7 mouse cellular contexts compared by ENCODE assay signal in genomic region chr5:52114751-52115451, GRCm38 (mm10).
A peak's percentile ranks its signal among the peaks of the same experiment; 100 is the strongest.
DNase-seq lines count a peak whose midpoint lies in the region; ATAC-seq and TF ChIP-seq lines count a peak whose summit lies in the region.

No protein-coding gene starts in this region.

- no peaks in the 10 kb centered on the region for H3K36me3 ChIP-seq in heart, embryonic 15.5 days

- DNase-seq in ovary, postnatal 36 days (ENCODE audit: low spot score): peak; percentile 16
- DNase-seq in ovary, postnatal 14 days (ENCODE audit: low spot score): no peak
- peak; percentile 73 to 74 for DNase-seq in cerebellum, postnatal 10 days
- peak; percentile 34 to 40 for DNase-seq in left cerebral cortex, adult 2 months (ENCODE audit: extremely low spot score in 1 of 2, low spot score in 2 of 2)
- DNase-seq in neural tube, embryonic 10.5 days (ENCODE audit: extremely low spot score, low spot score): peak; percentile 62
- no peak for DNase-seq in frontal cortex, postnatal 25 days (ENCODE audit: low spot score in 2 of 2)

- no peak overlapping the region for H3K27ac ChIP-seq in heart, embryonic 15.5 days
- peak overlapping the region; percentile 60 for H3K27ac ChIP-seq in left cerebral cortex, adult 2 months

- no peaks in the 10 kb centered on the region for H3K9me3 ChIP-seq in heart, embryonic 15.5 days (replicated peaks)

- intact Hi-C loops in left cerebral cortex, adult 2 months (cut with DNase I): loop anchor here (5.0 to 10.0 kb wide), 5 partner anchors 73 to 563 kb away; no protein-coding TSS in a partner anchor

- peak overlapping the region; percentile 99 for H3K4me2 ChIP-seq in heart, embryonic 15.5 days

- H3K27me3 ChIP-seq in heart, embryonic 15.5 days: peaks cover 27% of the 10 kb centered on the region

- TF ChIP-seq CTCF in left cerebral cortex, adult 2 months (IDR thresholded peaks at IDR 0.05): no peak

- H3K4me3 ChIP-seq in heart, embryonic 15.5 days: peak overlapping the region; percentile 87
- peak overlapping the region; percentile 63 for H3K4me3 ChIP-seq in left cerebral cortex, adult 2 months

- 0 out of 2 replicates have a peak, but pooled peaks have one; percentile 12 for ATAC-seq in heart, embryonic 15.5 days (replicated peaks; ENCODE audit: insufficient number of reproducible peaks, insufficient read depth, low FRiP score, low read depth)

- peak overlapping the region; percentile 62 for H3K9ac ChIP-seq in heart, embryonic 15.5 days

- WGBS in heart, embryonic 15.5 days: under 1% methylated on average over 48 of the region's 48 CpGs

- peaks cover 35% of the 10 kb centered on the region for H3K4me1 ChIP-seq in heart, embryonic 15.5 days (replicated peaks)

Comparison
In these comparisons a context has a peak if more than half of its experiments do, and no peak if none do; other contexts are left out.
1. DNase-seq: peak in ovary, postnatal 36 days (single experiment), cerebellum, postnatal 10 days (2 of 2), left cerebral cortex, adult 2 months (2 of 2) and neural tube, embryonic 10.5 days (single experiment); none in ovary, postnatal 14 days (single experiment) and frontal cortex, postnatal 25 days (0 of 2).